Mouse (Mus musculus): Measurements from ENCODE around the gene Phactr2. TPM values are rescaled to one million over a fixed set of nuclear protein-coding genes. Genes with fewer than 3 reads are reported as not detected.
A peak's percentile ranks its signal among the peaks of the same experiment; 100 is the strongest.

Gene Phactr2
- polyA plus RNA-seq, 1 experiment from 2014 or later: 24.7 TPM

- no peak for ATAC-seq
Observed at GRCm38 (mm10) chr10:13440292-13440691, 33.9 kb downstream of the Phactr2 start.

GRCm38 (mm10) chr10:13438118-13438821 is 35.9 kb downstream of the Phactr2 start:
- Histone ChIP-seq H3K27me3 (replicated peaks; ENCODE audit: insufficient read depth, low read length) (no peaks in the 10 kb centered on the region), H3K4me2 (replicated peaks; ENCODE audit: low read depth, low read length) (no peak overlapping the region), H3K9me3 (ENCODE audit: low read length) (no peaks in the 10 kb centered on the region), H3K4me1 (ENCODE audit: insufficient read depth, low read depth, low read length) (no peaks in the 10 kb centered on the region), H3K9ac (replicated peaks; ENCODE audit: low read depth) (no peak overlapping the region), H3K36me3 (ENCODE audit: insufficient read depth, low read length) (no peaks in the 10 kb centered on the region), H3K27ac (ENCODE audit: low read length) (no peak overlapping the region), H3K4me3 (ENCODE audit: low read depth, low read length) (no peak overlapping the region)
- ATAC-seq: no peak
- WGBS: 61% methylated on average over 10 of the region's 10 CpGs
- DNase-seq (ENCODE audit: low spot score): no peak
- no peak for TF ChIP-seq CTCF (IDR thresholded peaks at IDR 0.05)
- TF ChIP-seq EP300 (IDR thresholded peaks at IDR 0.05): no peak

More at GRCm38 (mm10) chr10:13440292-13440691, 33.9 kb downstream of the Phactr2 start:
- 81% methylated on average over 4 of the region's 4 CpGs for WGBS
- no peaks in the 10 kb centered on the region for H3K27me3 ChIP-seq (replicated peaks; ENCODE audit: insufficient read depth, low read length)
- H3K27ac ChIP-seq (ENCODE audit: low read length): no peak overlapping the region
- H3K4me3 ChIP-seq (ENCODE audit: low read depth, low read length): no peak overlapping the region
- no peak overlapping the region for H3K4me2 ChIP-seq (replicated peaks; ENCODE audit: low read depth, low read length)
- DNase-seq (ENCODE audit: low spot score): no peak
- no peaks in the 10 kb centered on the region for H3K9me3 ChIP-seq (ENCODE audit: low read length)
- no peaks in the 10 kb centered on the region for H3K4me1 ChIP-seq (ENCODE audit: insufficient read depth, low read depth, low read length)
- H3K9ac ChIP-seq (replicated peaks; ENCODE audit: low read depth): no peak overlapping the region
- TF ChIP-seq CTCF (IDR thresholded peaks at IDR 0.05) (no peak), EP300 (IDR thresholded peaks at IDR 0.05) (no peak)
- no peaks in the 10 kb centered on the region for H3K36me3 ChIP-seq (ENCODE audit: insufficient read depth, low read length)

GRCm38 (mm10) chr10:13437011-13437410 is 37.2 kb downstream of the Phactr2 start:
- H3K4me2 ChIP-seq (replicated peaks; ENCODE audit: low read depth, low read length): no peak overlapping the region
- TF ChIP-seq EP300 (IDR thresholded peaks at IDR 0.05) (no peak), CTCF (IDR thresholded peaks at IDR 0.05) (no peak)

GRCm38 (mm10) chr10:13433016-13433415 is 41.2 kb downstream of the Phactr2 start:
- H3K36me3 ChIP-seq (ENCODE audit: insufficient read depth, low read length): no peaks in the 10 kb centered on the region
- H3K27ac ChIP-seq (ENCODE audit: low read length): no peak overlapping the region
- no peak overlapping the region for H3K4me2 ChIP-seq (replicated peaks; ENCODE audit: low read depth, low read length)
- DNase-seq (ENCODE audit: low spot score): no peak
- no peaks in the 10 kb centered on the region for H3K9me3 ChIP-seq (ENCODE audit: low read length)
- WGBS: 73% methylated on average over 7 of the region's 7 CpGs
- no peaks in the 10 kb centered on the region for H3K27me3 ChIP-seq (replicated peaks; ENCODE audit: insufficient read depth, low read length)
- no peaks in the 10 kb centered on the region for H3K4me1 ChIP-seq (ENCODE audit: insufficient read depth, low read depth, low read length)
- no peak for TF ChIP-seq CTCF (IDR thresholded peaks at IDR 0.05)
- no peak for TF ChIP-seq EP300 (IDR thresholded peaks at IDR 0.05)
- no peak overlapping the region for H3K4me3 ChIP-seq (ENCODE audit: low read depth, low read length)
- no peak for ATAC-seq
- H3K9ac ChIP-seq (replicated peaks; ENCODE audit: low read depth): no peak overlapping the region

More at GRCm38 (mm10) chr10:13437011-13437410, 37.2 kb downstream of the Phactr2 start:
- DNase-seq (ENCODE audit: low spot score) (no peak), ATAC-seq (no peak)
- H3K27ac ChIP-seq (ENCODE audit: low read length): no peak overlapping the region
- no peak overlapping the region for H3K9ac ChIP-seq (replicated peaks; ENCODE audit: low read depth)
- no peak overlapping the region for H3K4me3 ChIP-seq (ENCODE audit: low read depth, low read length)
- no peaks in the 10 kb centered on the region for H3K36me3 ChIP-seq (ENCODE audit: insufficient read depth, low read length)
- no peaks in the 10 kb centered on the region for H3K27me3 ChIP-seq (replicated peaks; ENCODE audit: insufficient read depth, low read length)
- 92% methylated on average over 9 of the region's 9 CpGs for WGBS
- no peaks in the 10 kb centered on the region for H3K9me3 ChIP-seq (ENCODE audit: low read length)
- H3K4me1 ChIP-seq (ENCODE audit: insufficient read depth, low read depth, low read length): no peaks in the 10 kb centered on the region

- Histone ChIP-seq H3K4me3 (ENCODE audit: low read depth, low read length) (no peak overlapping the region), H3K27ac (ENCODE audit: low read length) (no peak overlapping the region), H3K36me3 (ENCODE audit: insufficient read depth, low read length) (no peaks in the 10 kb centered on the region), H3K4me1 (ENCODE audit: insufficient read depth, low read depth, low read length) (no peaks in the 10 kb centered on the region), H3K9me3 (ENCODE audit: low read length) (no peaks in the 10 kb centered on the region), H3K4me2 (replicated peaks; ENCODE audit: low read depth, low read length) (no peak overlapping the region), H3K27me3 (replicated peaks; ENCODE audit: insufficient read depth, low read length) (no peaks in the 10 kb centered on the region), H3K9ac (replicated peaks; ENCODE audit: low read depth) (no peak overlapping the region)
- no peak for TF ChIP-seq EP300 (IDR thresholded peaks at IDR 0.05)
- TF ChIP-seq CTCF (IDR thresholded peaks at IDR 0.05): no peak
- WGBS: 49% methylated on average over 8 of the region's 8 CpGs
- DNase-seq (ENCODE audit: low spot score): no peak
- no peak for ATAC-seq
Observed at GRCm38 (mm10) chr10:13431641-13432540, 42.3 kb downstream of the Phactr2 start.

DNA sequence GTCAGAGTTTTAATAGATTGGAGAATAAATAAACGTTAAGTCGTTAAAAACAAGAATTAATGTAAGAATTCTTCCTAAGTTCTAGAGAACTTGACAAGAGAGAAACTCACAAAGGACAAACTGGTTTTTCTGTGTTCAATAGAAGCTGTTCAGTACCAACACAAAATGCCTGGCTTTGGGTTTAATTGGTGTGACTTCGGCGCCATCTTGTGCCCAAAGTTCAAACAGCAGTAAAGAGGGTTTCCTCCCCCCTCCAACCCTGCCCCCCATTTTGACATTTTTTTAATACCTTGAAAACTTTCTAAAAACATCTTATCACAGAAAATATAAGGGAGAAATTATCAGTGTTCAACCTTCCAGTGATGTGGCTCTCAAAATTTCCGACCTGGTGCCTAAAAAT is 44.4 kb downstream of the Phactr2 start:
- peak; percentile 69 for ATAC-seq
- no peaks in the 10 kb centered on the region for H3K27me3 ChIP-seq (replicated peaks; ENCODE audit: insufficient read depth, low read length)

More for the DNA sequence above, 44.4 kb downstream of the Phactr2 start:
- TF ChIP-seq EP300 (IDR thresholded peaks at IDR 0.05): no peak
- peak; percentile 77 for TF ChIP-seq CTCF (IDR thresholded peaks at IDR 0.05)
- H3K4me2 ChIP-seq (replicated peaks; ENCODE audit: low read depth, low read length): no peak overlapping the region
- no peak overlapping the region for H3K4me3 ChIP-seq (ENCODE audit: low read depth, low read length)
- no peak overlapping the region for H3K9ac ChIP-seq (replicated peaks; ENCODE audit: low read depth)
- H3K9me3 ChIP-seq (ENCODE audit: low read length): no peaks in the 10 kb centered on the region
- H3K27ac ChIP-seq (ENCODE audit: low read length): no peak overlapping the region
- WGBS: 12% methylated on average over 5 of the region's 5 CpGs
- no peaks in the 10 kb centered on the region for H3K4me1 ChIP-seq (ENCODE audit: insufficient read depth, low read depth, low read length)
- DNase-seq (ENCODE audit: low spot score): peak; percentile 87
- no peaks in the 10 kb centered on the region for H3K36me3 ChIP-seq (ENCODE audit: insufficient read depth, low read length)

All from lung, postnatal 0 days (tissue).